Mouse (Mus musculus): ENCODE measurements around the gene Dlk2. TPM values are rescaled to one million over a fixed set of nuclear protein-coding genes. Genes with fewer than 3 reads are reported as not detected.

The Dlk2 gene
- polyA plus RNA-seq, 1 experiment from 2014 or later, result 1.9 TPM

- no peak overlapping the region; the same call in 1 of the 2 replicates for H3K9ac ChIP-seq (replicated peaks)
- 75% methylated on average over 6 of the region's 6 CpGs for WGBS
- no peak overlapping the region for H3K4me3 ChIP-seq
These were observed 31.5 kb downstream of the Dlk2 start for GRCm38 (mm10) chr17:46328723-46329122.

GRCm38 (mm10) chr17:46336475-46336874 lies 39.3 kb downstream of the Dlk2 start:
- no peaks in the 10 kb centered on the region for H3K36me3 ChIP-seq
- WGBS, result 19% methylated on average over 5 of the region's 5 CpGs
- H3K9me3 ChIP-seq, result no peaks in the 10 kb centered on the region
- H3K9ac ChIP-seq (replicated peaks), result no peak overlapping the region
- H3K27ac ChIP-seq (replicated peaks), result no peak overlapping the region
- no peak overlapping the region for H3K4me3 ChIP-seq
- no peak for ATAC-seq (ENCODE audit: low FRiP score, low read depth)
- no peaks in the 10 kb centered on the region for H3K4me1 ChIP-seq
- no peak overlapping the region for H3K4me2 ChIP-seq (replicated peaks)
- H3K27me3 ChIP-seq, result peaks cover 4% of the 10 kb centered on the region; the same call in 1 of the 2 replicates

More at GRCm38 (mm10) chr17:46328723-46329122, 31.5 kb downstream of the Dlk2 start:
- Histone ChIP-seq H3K4me2 (replicated peaks) (peak overlapping the region; percentile 85), H3K27me3 (no peaks in the 10 kb centered on the region), H3K4me1 (peaks cover 8% of the 10 kb centered on the region), H3K27ac (replicated peaks) (peak overlapping the region; percentile 96), H3K9me3 (no peaks in the 10 kb centered on the region), H3K36me3 (peaks cover 7% of the 10 kb centered on the region; the same call in 1 of the 2 replicates)
- no peak for ATAC-seq (ENCODE audit: low FRiP score, low read depth)

GRCm38 (mm10) chr17:46341208-46341607 lies 44.0 kb downstream of the Dlk2 start:
- Histone ChIP-seq H3K36me3 (no peaks in the 10 kb centered on the region), H3K4me3 (no peak overlapping the region), H3K9ac (replicated peaks) (no peak overlapping the region), H3K27me3 (peaks cover 4% of the 10 kb centered on the region; the same call in 1 of the 2 replicates), H3K4me1 (no peaks in the 10 kb centered on the region), H3K4me2 (replicated peaks) (no peak overlapping the region), H3K27ac (replicated peaks) (no peak overlapping the region), H3K9me3 (peaks cover 5% of the 10 kb centered on the region)
- ATAC-seq (ENCODE audit: low FRiP score, low read depth), result no peak
- WGBS, result 88% methylated on average over 7 of the region's 7 CpGs

- Histone ChIP-seq H3K4me1 (no peaks in the 10 kb centered on the region), H3K36me3 (no peaks in the 10 kb centered on the region), H3K27me3 (no peaks in the 10 kb centered on the region), H3K9me3 (0 out of 2 replicates have a peak, but pooled peaks cover 7% of the 10 kb centered on the region), H3K4me2 (replicated peaks) (no peak overlapping the region), H3K9ac (replicated peaks) (no peak overlapping the region), H3K27ac (replicated peaks) (no peak overlapping the region), H3K4me3 (no peak overlapping the region)
- 91% methylated on average over 8 of the region's 8 CpGs for WGBS
- no peak for ATAC-seq (ENCODE audit: low FRiP score, low read depth)
These were observed 53.9 kb downstream of the Dlk2 start for GRCm38 (mm10) chr17:46351026-46351700.

Other genes with a start within 250 kb of the Dlk2 start
- 123 and 124 TPM in 2 replicates for gene Mrps18a, start 186.4 kb upstream of the Dlk2 start, polyA plus RNA-seq (2016; fragmentation: Nextera tagmentation; extraction: Ambion mirVana)
- 15.3 and 17.0 TPM in 2 replicates for gene Rsph9, start 153.2 kb upstream of the Dlk2 start, polyA plus RNA-seq (2016; fragmentation: Nextera tagmentation; extraction: Ambion mirVana)
- 29.3 and 30.4 TPM in 2 replicates for gene Mad2l1bp, start 143.9 kb upstream of the Dlk2 start, polyA plus RNA-seq (2016; fragmentation: Nextera tagmentation; extraction: Ambion mirVana)
- 38.6 and 42.9 TPM in 2 replicates for gene Gtpbp2, start 136.4 kb upstream of the Dlk2 start, polyA plus RNA-seq (2016; fragmentation: Nextera tagmentation; extraction: Ambion mirVana)
- gene Polh, start 94.8 kb upstream of the Dlk2 start, polyA plus RNA-seq (2016; fragmentation: Nextera tagmentation; extraction: Ambion mirVana), result 12.4 and 13.2 TPM in 2 replicates
- gene Xpo5, start 94.6 kb upstream of the Dlk2 start, polyA plus RNA-seq (2016; fragmentation: Nextera tagmentation; extraction: Ambion mirVana), result 63.1 and 63.2 TPM in 2 replicates
- 88.5 and 96.6 TPM in 2 replicates for gene Polr1c, start 49.4 kb upstream of the Dlk2 start, polyA plus RNA-seq (2016; fragmentation: Nextera tagmentation; extraction: Ambion mirVana)
- gene Yipf3, start 49.3 kb upstream of the Dlk2 start, polyA plus RNA-seq (2016; fragmentation: Nextera tagmentation; extraction: Ambion mirVana), result 65.8 and 70.3 TPM in 2 replicates
- gene Lrrc73, start 43.9 kb upstream of the Dlk2 start, polyA plus RNA-seq (2016; fragmentation: Nextera tagmentation; extraction: Ambion mirVana), result 3.3 and 4.2 TPM in 2 replicates
- 58.0 and 58.8 TPM in 2 replicates for gene Tjap1, start 14.4 kb upstream of the Dlk2 start, polyA plus RNA-seq (2016; fragmentation: Nextera tagmentation; extraction: Ambion mirVana)
- 10.4 and 11.1 TPM in 2 replicates for gene Abcc10, start 30.9 kb downstream of the Dlk2 start, polyA plus RNA-seq (2016; fragmentation: Nextera tagmentation; extraction: Ambion mirVana)
- gene Zfp318, start 86.3 kb downstream of the Dlk2 start, polyA plus RNA-seq (2016; fragmentation: Nextera tagmentation; extraction: Ambion mirVana), result 17.8 and 22.9 TPM in 2 replicates
- gene Crip3, start 131.5 kb downstream of the Dlk2 start, polyA plus RNA-seq (2016; fragmentation: Nextera tagmentation; extraction: Ambion mirVana), result 1.4 and 1.6 TPM in 2 replicates
- not detected in 2 replicates for gene Slc22a7, start 141.0 kb downstream of the Dlk2 start, polyA plus RNA-seq (2016; fragmentation: Nextera tagmentation; extraction: Ambion mirVana)
- 5.0 and 5.5 TPM in 2 replicates for gene Ttbk1, start 190.3 kb downstream of the Dlk2 start, polyA plus RNA-seq (2016; fragmentation: Nextera tagmentation; extraction: Ambion mirVana)
- gene Dnph1, start 199.3 kb downstream of the Dlk2 start, polyA plus RNA-seq (2016; fragmentation: Nextera tagmentation; extraction: Ambion mirVana), result 53.1 and 58.0 TPM in 2 replicates
- gene Cul9, start 249.0 kb downstream of the Dlk2 start, polyA plus RNA-seq (2016; fragmentation: Nextera tagmentation; extraction: Ambion mirVana), result 14.3 and 15.2 TPM in 2 replicates

Data from midbrain, embryonic 12.5 days (tissue).